Mouse (Mus musculus): Measurements from ENCODE around the gene Slc24a4. TPM values are rescaled to one million over a fixed set of nuclear protein-coding genes. Genes with fewer than 3 reads are reported as not detected.
A peak's percentile ranks its signal among the peaks of the same experiment; 100 is the strongest.
"Not testable (repeated sequence)": the region's sequence is repeated elsewhere in the genome, so short reads cannot be mapped to it uniquely, and the experiment has no call there.

The Slc24a4 gene
- total RNA-seq, 2 experiments from 2014 or later = 43.0 to 47.4 TPM

- no peak for DNase-seq
These were observed 38.2 kb downstream of the Slc24a4 start for GRCm38 (mm10) chr12:102166691-102167261.

- no peak for DNase-seq
These were observed 38.8 kb downstream of the Slc24a4 start for GRCm38 (mm10) chr12:102167302-102167701.

GRCm38 (mm10) chr12:102172746-102173145, 44.2 kb downstream of the Slc24a4 start:
- no peak for DNase-seq

GRCm38 (mm10) chr12:102173345-102173744, 44.8 kb downstream of the Slc24a4 start:
- no peak for DNase-seq

GRCm38 (mm10) chr12:102180371-102181074, 52.0 kb downstream of the Slc24a4 start:
- DNase-seq = no peak

GRCm38 (mm10) chr12:102181799-102182357, 53.3 kb downstream of the Slc24a4 start:
- no peak for DNase-seq

GRCm38 (mm10) chr12:102182621-102183020, 54.1 kb downstream of the Slc24a4 start:
- no peak for DNase-seq

- no peak for DNase-seq
These were observed 54.7 kb downstream of the Slc24a4 start for GRCm38 (mm10) chr12:102183201-102183600.

GRCm38 (mm10) chr12:102190820-102191219, 62.3 kb downstream of the Slc24a4 start:
- peak; percentile 38 to 53 for DNase-seq

GRCm38 (mm10) chr12:102201516-102201915, 73.0 kb downstream of the Slc24a4 start:
- peak in 1 of 2 experiments; percentile 31 for DNase-seq

GRCm38 (mm10) chr12:102202901-102203300, 74.4 kb downstream of the Slc24a4 start:
- peak; percentile 31 to 40 for DNase-seq

- DNase-seq = no peak
These were observed 77.9 kb downstream of the Slc24a4 start for GRCm38 (mm10) chr12:102206471-102206870.

- no peak for DNase-seq
These were observed 78.7 kb downstream of the Slc24a4 start for GRCm38 (mm10) chr12:102207245-102207644.

GRCm38 (mm10) chr12:102210801-102211200, 82.3 kb downstream of the Slc24a4 start:
- no peak for DNase-seq

GRCm38 (mm10) chr12:102223404-102223803, 94.9 kb downstream of the Slc24a4 start:
- DNase-seq = peak; percentile 42 to 64

GRCm38 (mm10) chr12:102224112-102224511, 95.6 kb downstream of the Slc24a4 start:
- not testable (repeated sequence) for DNase-seq

GRCm38 (mm10) chr12:102225165-102225564, 96.6 kb downstream of the Slc24a4 start:
- DNase-seq = no peak

- DNase-seq = no peak
These were observed 107.0 kb downstream of the Slc24a4 start for GRCm38 (mm10) chr12:102235551-102235950.

- no peak for DNase-seq
These were observed 107.8 kb downstream of the Slc24a4 start for GRCm38 (mm10) chr12:102236317-102236716.

GRCm38 (mm10) chr12:102242076-102242722, 113.7 kb downstream of the Slc24a4 start:
- no peak for DNase-seq

GRCm38 (mm10) chr12:102243915-102244314, 115.4 kb downstream of the Slc24a4 start:
- no peak for DNase-seq

GRCm38 (mm10) chr12:102246226-102246625, 117.7 kb downstream of the Slc24a4 start:
- DNase-seq = no peak

- DNase-seq = no peak
These were observed 119.6 kb downstream of the Slc24a4 start for GRCm38 (mm10) chr12:102248104-102248503.

All from layer of hippocampus, postnatal 36 days (tissue).